Mouse (Mus musculus): ENCODE results near the gene Tmem150c. TPM values are rescaled to one million over a fixed set of nuclear protein-coding genes. Genes with fewer than 3 reads are reported as not detected.

Tmem150c gene
- polyA plus RNA-seq, 1 experiment from 2014 or later = 1.4 TPM

GRCm38 (mm10) chr5:100060876-100061275 lies 98.7 kb downstream of the Tmem150c start:
- DNase-seq (ENCODE audit: low spot score) (no peak), ATAC-seq (replicated peaks; ENCODE audit: low FRiP score, low TSS enrichment, low read depth) (no peak)
- Histone ChIP-seq H3K4me2 (ENCODE audit: low read length) (no peak overlapping the region), H3K9me3 (ENCODE audit: control insufficient read depth, low read length) (no peaks in the 10 kb centered on the region), H3K9ac (ENCODE audit: low read length) (no peak overlapping the region), H3K27ac (ENCODE audit: low read depth) (no peak overlapping the region), H3K36me3 (ENCODE audit: control insufficient read depth, insufficient read depth, low read length) (peaks cover 67% of the 10 kb centered on the region), H3K4me3 (ENCODE audit: low read depth, low read length) (no peak overlapping the region), H3K27me3 (replicated peaks; ENCODE audit: control insufficient read depth, insufficient read depth, low read length) (no peaks in the 10 kb centered on the region), H3K4me1 (replicated peaks; ENCODE audit: control insufficient read depth, insufficient read depth, low read length) (no peaks in the 10 kb centered on the region)
- 95% methylated on average over 14 of the region's 14 CpGs for WGBS

- peaks cover 53% of the 10 kb centered on the region for H3K36me3 ChIP-seq (ENCODE audit: control insufficient read depth, insufficient read depth, low read length)
- no peak for ATAC-seq (replicated peaks; ENCODE audit: low FRiP score, low TSS enrichment, low read depth)
- H3K4me2 ChIP-seq (ENCODE audit: low read length) = no peak overlapping the region
- H3K4me1 ChIP-seq (replicated peaks; ENCODE audit: control insufficient read depth, insufficient read depth, low read length) = 0 out of 2 replicates have a peak, but pooled peaks cover 4% of the 10 kb centered on the region
- H3K9me3 ChIP-seq (ENCODE audit: control insufficient read depth, low read length) = no peaks in the 10 kb centered on the region
- no peak overlapping the region for H3K4me3 ChIP-seq (ENCODE audit: low read depth, low read length)
- no peaks in the 10 kb centered on the region for H3K27me3 ChIP-seq (replicated peaks; ENCODE audit: control insufficient read depth, insufficient read depth, low read length)
- no peak for DNase-seq (ENCODE audit: low spot score)
- WGBS = 70% methylated on average over 6 of the region's 6 CpGs
- H3K9ac ChIP-seq (ENCODE audit: low read length) = no peak overlapping the region
- H3K27ac ChIP-seq (ENCODE audit: low read depth) = no peak overlapping the region
Measured at GRCm38 (mm10) chr5:100059326-100059725, 100.3 kb downstream of the Tmem150c start.

GRCm38 (mm10) chr5:100058729-100059128 lies 100.9 kb downstream of the Tmem150c start:
- no peak for DNase-seq (ENCODE audit: low spot score)
- H3K4me2 ChIP-seq (ENCODE audit: low read length) = no peak overlapping the region
- H3K4me3 ChIP-seq (ENCODE audit: low read depth, low read length) = no peak overlapping the region
- no peaks in the 10 kb centered on the region for H3K9me3 ChIP-seq (ENCODE audit: control insufficient read depth, low read length)
- ATAC-seq (replicated peaks; ENCODE audit: low FRiP score, low TSS enrichment, low read depth) = no peak
- 0 out of 2 replicates have a peak, but pooled peaks cover 4% of the 10 kb centered on the region for H3K4me1 ChIP-seq (replicated peaks; ENCODE audit: control insufficient read depth, insufficient read depth, low read length)
- no peak overlapping the region for H3K27ac ChIP-seq (ENCODE audit: low read depth)
- H3K27me3 ChIP-seq (replicated peaks; ENCODE audit: control insufficient read depth, insufficient read depth, low read length) = no peaks in the 10 kb centered on the region
- WGBS = 72% methylated on average over 6 of the region's 6 CpGs
- peaks cover 50% of the 10 kb centered on the region for H3K36me3 ChIP-seq (ENCODE audit: control insufficient read depth, insufficient read depth, low read length)
- H3K9ac ChIP-seq (ENCODE audit: low read length) = no peak overlapping the region

GRCm38 (mm10) chr5:100057461-100058209 lies 102.0 kb downstream of the Tmem150c start:
- Histone ChIP-seq H3K4me1 (replicated peaks; ENCODE audit: control insufficient read depth, insufficient read depth, low read length) (0 out of 2 replicates have a peak, but pooled peaks cover 4% of the 10 kb centered on the region), H3K4me3 (ENCODE audit: low read depth, low read length) (no peak overlapping the region), H3K9me3 (ENCODE audit: control insufficient read depth, low read length) (no peaks in the 10 kb centered on the region), H3K27ac (ENCODE audit: low read depth) (no peak overlapping the region), H3K9ac (ENCODE audit: low read length) (no peak overlapping the region), H3K27me3 (replicated peaks; ENCODE audit: control insufficient read depth, insufficient read depth, low read length) (no peaks in the 10 kb centered on the region), H3K36me3 (ENCODE audit: control insufficient read depth, insufficient read depth, low read length) (peaks cover 44% of the 10 kb centered on the region), H3K4me2 (ENCODE audit: low read length) (no peak overlapping the region)
- 82% methylated on average over 14 of the region's 15 CpGs for WGBS
- ATAC-seq (replicated peaks; ENCODE audit: low FRiP score, low TSS enrichment, low read depth) (no peak), DNase-seq (ENCODE audit: low spot score) (no peak)

- Histone ChIP-seq H3K27ac (ENCODE audit: low read depth) (no peak overlapping the region), H3K36me3 (ENCODE audit: control insufficient read depth, insufficient read depth, low read length) (peaks cover 34% of the 10 kb centered on the region), H3K4me2 (ENCODE audit: low read length) (no peak overlapping the region), H3K9ac (ENCODE audit: low read length) (no peak overlapping the region), H3K9me3 (ENCODE audit: control insufficient read depth, low read length) (0 out of 2 replicates have a peak, but pooled peaks cover 2% of the 10 kb centered on the region), H3K4me1 (replicated peaks; ENCODE audit: control insufficient read depth, insufficient read depth, low read length) (0 out of 2 replicates have a peak, but pooled peaks cover 4% of the 10 kb centered on the region), H3K4me3 (ENCODE audit: low read depth, low read length) (no peak overlapping the region), H3K27me3 (replicated peaks; ENCODE audit: control insufficient read depth, insufficient read depth, low read length) (no peaks in the 10 kb centered on the region)
- ATAC-seq (replicated peaks; ENCODE audit: low FRiP score, low TSS enrichment, low read depth) (no peak), DNase-seq (ENCODE audit: low spot score) (no peak)
- 68% methylated on average over 5 of the region's 5 CpGs for WGBS
Measured at GRCm38 (mm10) chr5:100055866-100056369, 103.7 kb downstream of the Tmem150c start.

- no peak overlapping the region for H3K4me2 ChIP-seq (ENCODE audit: low read length)
- H3K36me3 ChIP-seq (ENCODE audit: control insufficient read depth, insufficient read depth, low read length) = peaks cover 26% of the 10 kb centered on the region
- 82% methylated on average over 11 of the region's 11 CpGs for WGBS
- H3K27ac ChIP-seq (ENCODE audit: low read depth) = no peak overlapping the region
- ATAC-seq (replicated peaks; ENCODE audit: low FRiP score, low TSS enrichment, low read depth) = no peak
- no peak overlapping the region for H3K9ac ChIP-seq (ENCODE audit: low read length)
- no peaks in the 10 kb centered on the region for H3K27me3 ChIP-seq (replicated peaks; ENCODE audit: control insufficient read depth, insufficient read depth, low read length)
- no peak overlapping the region for H3K4me3 ChIP-seq (ENCODE audit: low read depth, low read length)
- H3K9me3 ChIP-seq (ENCODE audit: control insufficient read depth, low read length) = 0 out of 2 replicates have a peak, but pooled peaks cover 2% of the 10 kb centered on the region
- 0 out of 2 replicates have a peak, but pooled peaks cover 4% of the 10 kb centered on the region for H3K4me1 ChIP-seq (replicated peaks; ENCODE audit: control insufficient read depth, insufficient read depth, low read length)
- no peak for DNase-seq (ENCODE audit: low spot score)
Measured at GRCm38 (mm10) chr5:100054807-100055547, 104.6 kb downstream of the Tmem150c start.

GRCm38 (mm10) chr5:100052728-100053127 lies 106.9 kb downstream of the Tmem150c start:
- H3K4me2 ChIP-seq (ENCODE audit: low read length) = no peak overlapping the region
- 89% methylated on average over 7 of the region's 7 CpGs for WGBS
- DNase-seq (ENCODE audit: low spot score) (no peak), ATAC-seq (replicated peaks; ENCODE audit: low FRiP score, low TSS enrichment, low read depth) (no peak)
- H3K9me3 ChIP-seq (ENCODE audit: control insufficient read depth, low read length) = 0 out of 2 replicates have a peak, but pooled peaks cover 2% of the 10 kb centered on the region
- 0 out of 2 replicates have a peak, but pooled peaks cover 4% of the 10 kb centered on the region for H3K4me1 ChIP-seq (replicated peaks; ENCODE audit: control insufficient read depth, insufficient read depth, low read length)
- peaks cover 14% of the 10 kb centered on the region for H3K36me3 ChIP-seq (ENCODE audit: control insufficient read depth, insufficient read depth, low read length)
- no peaks in the 10 kb centered on the region for H3K27me3 ChIP-seq (replicated peaks; ENCODE audit: control insufficient read depth, insufficient read depth, low read length)
- no peak overlapping the region for H3K4me3 ChIP-seq (ENCODE audit: low read depth, low read length)
- H3K27ac ChIP-seq (ENCODE audit: low read depth) = no peak overlapping the region
- H3K9ac ChIP-seq (ENCODE audit: low read length) = no peak overlapping the region

GRCm38 (mm10) chr5:100049904-100050303 lies 109.7 kb downstream of the Tmem150c start:
- Histone ChIP-seq H3K27me3 (replicated peaks; ENCODE audit: control insufficient read depth, insufficient read depth, low read length) (no peaks in the 10 kb centered on the region), H3K4me1 (replicated peaks; ENCODE audit: control insufficient read depth, insufficient read depth, low read length) (peaks cover 7% of the 10 kb centered on the region; the same call in 1 of the 2 replicates), H3K27ac (ENCODE audit: low read depth) (no peak overlapping the region), H3K4me3 (ENCODE audit: low read depth, low read length) (no peak overlapping the region), H3K4me2 (ENCODE audit: low read length) (no peak overlapping the region), H3K9me3 (ENCODE audit: control insufficient read depth, low read length) (0 out of 2 replicates have a peak, but pooled peaks cover 2% of the 10 kb centered on the region), H3K9ac (ENCODE audit: low read length) (no peak overlapping the region), H3K36me3 (ENCODE audit: control insufficient read depth, insufficient read depth, low read length) (peaks cover 14% of the 10 kb centered on the region)
- no peak for DNase-seq (ENCODE audit: low spot score)
- WGBS = 90% methylated on average over 3 of the region's 3 CpGs
- no peak for ATAC-seq (replicated peaks; ENCODE audit: low FRiP score, low TSS enrichment, low read depth)
